Mouse (Mus musculus) urinary bladder, postnatal 4 days (tissue): ENCODE measurements around the gene Sec16a.
"Not testable (repeated sequence)": the region's sequence is repeated elsewhere in the genome, so short reads cannot be mapped to it uniquely, and the experiment has no call there.

Experiments used
- DNase-seq, 2 experiments: peaks; one replicate each; pipeline ENCODE4 v3.0.0; 2021 to 2022; ENCODE audit warnings: low spot score in 2 of 2

Sec16a gene

GRCm38 (mm10) chr2:26389154-26389690 is 55.8 kb downstream of the Sec16a start, which contains the start of the genes Entr1 and Pmpca:
Gene Entr1, minus strand, starts transcription at chr2:26389316.
Gene Pmpca, plus strand, starts transcription at chr2:26389339.
- DNase-seq = peak; percentile 79 to 85

GRCm38 (mm10) chr2:26388682-26389153 is 56.3 kb downstream of the Sec16a start:
- no peak for DNase-seq

GRCm38 (mm10) chr2:26387713-26388112 is 57.3 kb downstream of the Sec16a start:
- no peak for DNase-seq

- DNase-seq = not testable (repeated sequence)
Observed at GRCm38 (mm10) chr2:26380871-26381270, 64.1 kb downstream of the Sec16a start.

GRCm38 (mm10) chr2:26380131-26380771 is 64.8 kb downstream of the Sec16a start, which contains the start of gene Snapc4:
Gene Snapc4, minus strand, starts transcription at chr2:26380653.
- DNase-seq = peak; percentile 77 to 82

- DNase-seq = peak in 1 of 2 experiments; percentile 51
Observed at GRCm38 (mm10) chr2:26372396-26372795, 72.6 kb downstream of the Sec16a start.

GRCm38 (mm10) chr2:26368572-26368971 is 76.4 kb downstream of the Sec16a start:
- no peak for DNase-seq

- DNase-seq = no peak
Observed at GRCm38 (mm10) chr2:26367911-26368310, 77.1 kb downstream of the Sec16a start.

GRCm38 (mm10) chr2:26364738-26365465 is 80.1 kb downstream of the Sec16a start:
- peak; percentile 64 to 71 for DNase-seq

GRCm38 (mm10) chr2:26363481-26363880 is 81.5 kb downstream of the Sec16a start:
- DNase-seq = no peak

- no peak for DNase-seq
Observed at GRCm38 (mm10) chr2:26362991-26363390, 82.0 kb downstream of the Sec16a start.

GRCm38 (mm10) chr2:26360772-26361171 is 84.2 kb downstream of the Sec16a start, which contains the start of gene Card9:
Gene Card9, minus strand, starts transcription at chr2:26360918.
- no peak for DNase-seq

- DNase-seq = no peak
Observed at GRCm38 (mm10) chr2:26359983-26360382, 85.0 kb downstream of the Sec16a start.
